Comparison of ENCODE assay signal across 8 mouse cellular contexts in genomic region chr4:127251963-127252585, GRCm38 (mm10). TPM values are rescaled to one million over a fixed set of nuclear protein-coding genes. Genes with fewer than 3 reads are reported as not detected.
A peak's percentile ranks its signal among the peaks of the same experiment; 100 is the strongest.
DNase-seq lines count a peak whose midpoint lies in the region; ATAC-seq lines count a peak whose summit lies in the region.

No protein-coding gene starts in this region.

- peak overlapping the region; percentile 57 for H3K4me2 ChIP-seq in heart, embryonic 12.5 days

- peak overlapping the region; percentile 3; the same call in 1 of the 2 replicates for H3K4me3 ChIP-seq in heart, embryonic 12.5 days

- DNase-seq in urinary bladder, adult 2 months (ENCODE audit: low spot score) = peak; percentile 50
- no peak for DNase-seq in urinary bladder, postnatal 4 days (ENCODE audit: low spot score in 2 of 2)
- peak; percentile 75 for DNase-seq in cerebellum, adult 9-11 months
- peak; percentile 62 to 79 for DNase-seq in kidney, postnatal 4 days
- peak; percentile 19 for DNase-seq in ovary, postnatal 10 days (ENCODE audit: low spot score)
- no peak for DNase-seq in adipocyte (ENCODE audit: low spot score)
- DNase-seq in spleen, postnatal 14 days (ENCODE audit: low spot score in 2 of 2) = no peak

- H3K9ac ChIP-seq in heart, embryonic 12.5 days = no peak overlapping the region; the same call in 1 of the 2 replicates

- ATAC-seq in heart, embryonic 12.5 days (ENCODE audit: insufficient number of reproducible peaks, low FRiP score) = peak; percentile 64

- H3K27me3 ChIP-seq in heart, embryonic 12.5 days (replicated peaks) = no peaks in the 10 kb centered on the region

- peaks cover 19% of the 10 kb centered on the region for H3K4me1 ChIP-seq in heart, embryonic 12.5 days (replicated peaks)

- H3K27ac ChIP-seq in heart, embryonic 12.5 days (ENCODE audit: poor library complexity, severe bottlenecking) = no peak overlapping the region; the same call in 1 of the 2 replicates

- H3K9me3 ChIP-seq in heart, embryonic 12.5 days (replicated peaks) = 0 out of 2 replicates have a peak, but pooled peaks cover 2% of the 10 kb centered on the region

- peaks cover 16% of the 10 kb centered on the region for H3K36me3 ChIP-seq in heart, embryonic 12.5 days

- 34% methylated on average over 22 of the region's 22 CpGs for WGBS in heart, embryonic 12.5 days

RNA-seq across cellular contexts. Expression of gene Smim12, which starts 8.5 kb away (rescaled TPM):
- 49.8 and 54.0 TPM in 2 replicates for polyA plus RNA-seq in urinary bladder, adult 2 months (2012; rRNA removed)
- 51.9 and 58.7 TPM in 2 replicates for polyA plus RNA-seq in heart, embryonic 12.5 days (2016; fragmentation: Nextera tagmentation; extraction: Ambion mirVana)

Comparison
In these comparisons a context has a peak if more than half of its experiments do, and no peak if none do; other contexts are left out.
1. DNase-seq: peak in urinary bladder, adult 2 months (single experiment), cerebellum, adult 9-11 months (single experiment), kidney, postnatal 4 days (2 of 2) and ovary, postnatal 10 days (single experiment); none in urinary bladder, postnatal 4 days (0 of 2), adipocyte (single experiment) and spleen, postnatal 14 days (0 of 2).